Mouse (Mus musculus): ENCODE measurements around the gene Rgs19. TPM values are rescaled to one million over a fixed set of nuclear protein-coding genes. Genes with fewer than 3 reads are reported as not detected.
A peak's percentile ranks its signal among the peaks of the same experiment; 100 is the strongest.

Rgs19 gene
- total and polyA plus RNA-seq, 2 experiments from 2014 or later: 63.6 to 65.2 TPM

DNA sequence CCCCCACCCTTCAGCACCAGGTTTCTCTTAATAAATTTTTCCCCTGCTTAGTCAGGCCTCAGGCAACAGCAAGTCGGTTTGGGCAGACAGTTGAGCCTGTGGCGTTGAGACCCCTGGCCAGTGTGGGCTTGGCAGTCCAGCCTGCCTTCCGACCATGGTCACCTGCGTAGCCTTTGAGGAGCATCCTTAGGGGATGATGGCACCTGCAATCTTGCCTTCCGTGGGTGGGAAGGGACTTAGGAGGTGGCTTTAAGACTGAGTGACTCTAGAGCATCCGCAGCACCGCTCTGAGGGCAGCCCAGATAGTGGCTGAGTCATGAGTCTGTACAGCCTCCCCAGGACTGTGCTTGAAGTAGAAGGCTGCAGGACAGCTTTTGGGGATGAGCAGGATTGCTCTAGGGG is 13.1 kb downstream of the Rgs19 start:
- Histone ChIP-seq H3K4me2 (ENCODE audit: low read depth, low read length, poor library complexity, severe bottlenecking) (peak overlapping the region; percentile 95), H3K27me3 (ENCODE audit: insufficient read depth, low read length) (no peaks in the 10 kb centered on the region), H3K4me1 (ENCODE audit: insufficient read depth, low read length) (peaks cover 9% of the 10 kb centered on the region; the same call in 1 of the 2 replicates), H3K36me3 (ENCODE audit: insufficient read depth, low read length) (0 out of 2 replicates have a peak, but pooled peaks cover 3% of the 10 kb centered on the region), H3K27ac (ENCODE audit: low read depth, low read length) (peak overlapping the region; percentile 85), H3K9me3 (ENCODE audit: low read length) (no peaks in the 10 kb centered on the region), H3K4me3 (ENCODE audit: low read depth, low read length) (peak overlapping the region; percentile 65), H3K9ac (replicated peaks; ENCODE audit: low read length, poor library complexity, severe bottlenecking) (peak overlapping the region; percentile 84)
- no peak for TF ChIP-seq CTCF (IDR thresholded peaks at IDR 0.05)
- 11% methylated on average over 7 of the region's 7 CpGs for WGBS
- DNase-seq (ENCODE audit: low spot score): no peak
- peak; percentile 18 for ATAC-seq (ENCODE audit: low FRiP score)

DNA sequence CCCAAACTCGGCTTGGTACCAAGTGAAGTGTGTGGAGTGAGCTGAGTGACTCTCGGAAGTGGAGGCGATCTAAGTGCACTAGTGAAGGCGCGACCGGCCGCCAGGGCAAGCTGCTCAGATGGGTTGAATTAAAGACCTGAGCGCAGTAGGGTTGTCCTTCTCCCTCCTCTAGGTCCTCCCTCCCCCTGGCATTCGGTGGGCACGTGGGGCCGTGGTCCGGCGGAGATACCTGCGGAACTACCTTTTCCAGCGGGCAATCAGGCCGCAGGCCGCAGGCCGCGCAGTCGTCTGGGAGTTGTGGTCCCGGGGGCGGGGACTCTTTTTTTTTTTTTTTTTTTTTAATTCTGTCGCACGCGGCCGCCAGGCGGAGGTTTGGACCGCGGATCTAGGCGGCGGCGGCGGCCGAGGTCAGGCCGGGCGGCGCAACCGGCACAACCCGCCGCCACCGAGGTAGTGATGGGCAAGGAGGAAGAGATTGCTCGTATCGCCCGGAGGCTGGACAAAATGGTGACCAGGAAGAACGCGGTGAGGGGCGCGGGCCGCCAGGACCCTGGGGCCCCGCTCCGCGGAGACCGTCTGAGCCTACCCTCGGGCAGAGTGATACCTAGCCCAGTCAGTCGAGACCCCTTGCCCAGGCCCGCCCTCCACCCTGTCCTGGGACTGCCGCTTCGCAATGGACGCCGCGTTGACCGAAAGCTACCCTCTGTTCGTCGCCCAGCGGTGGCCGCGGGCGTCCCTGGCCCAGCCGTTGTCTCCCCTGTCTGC is 13.6 kb downstream of the Rgs19 start, which contains the start of gene Tcea2:
Gene Tcea2 (plus strand): TSS at position 360 of the 765 bp plus-strand sequence.
- ATAC-seq (ENCODE audit: low FRiP score) (peak; percentile 69), DNase-seq (ENCODE audit: low spot score) (peak; percentile 80)
- H3K27me3 ChIP-seq (ENCODE audit: insufficient read depth, low read length): no peaks in the 10 kb centered on the region
- H3K4me2 ChIP-seq (ENCODE audit: low read depth, low read length, poor library complexity, severe bottlenecking): peak within 1 kb of the TSS; percentile 95
- no peaks in the 10 kb centered on the region for H3K9me3 ChIP-seq (ENCODE audit: low read length)
- H3K4me1 ChIP-seq (ENCODE audit: insufficient read depth, low read length): peaks cover 13% of the 10 kb centered on the region; the same call in 1 of the 2 replicates
- H3K4me3 ChIP-seq (ENCODE audit: low read depth, low read length): peak within 1 kb of the TSS; percentile 65
- peak within 1 kb of the TSS; percentile 85 for H3K27ac ChIP-seq (ENCODE audit: low read depth, low read length)
- WGBS: 0% methylated on average over 60 of the region's 69 CpGs
- peak within 1 kb of the TSS; percentile 84 for H3K9ac ChIP-seq (replicated peaks; ENCODE audit: low read length, poor library complexity, severe bottlenecking)
- H3K36me3 ChIP-seq (ENCODE audit: insufficient read depth, low read length): 0 out of 2 replicates have a peak, but pooled peaks cover 3% of the 10 kb centered on the region
- TF ChIP-seq CTCF (IDR thresholded peaks at IDR 0.05): peak; percentile 46

DNA sequence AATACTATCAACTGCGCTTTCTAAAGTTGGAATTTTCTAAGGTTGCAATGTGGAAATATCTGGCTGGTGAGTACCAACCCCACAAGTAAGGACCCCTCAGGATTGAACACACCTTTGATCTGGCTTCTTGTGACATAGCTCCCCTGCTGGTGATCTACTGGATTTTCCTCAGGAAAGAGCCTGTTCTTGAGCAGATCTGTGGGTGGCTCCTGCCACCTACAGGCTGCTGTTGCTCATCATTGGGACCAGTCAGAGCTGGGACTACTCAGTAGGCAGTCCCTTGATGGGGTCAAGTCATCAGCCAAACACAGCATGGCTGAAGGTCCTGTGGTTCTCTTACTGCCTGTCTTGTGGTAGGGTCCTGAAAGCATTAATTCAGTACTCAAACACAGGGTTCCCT is 15.0 kb downstream of the Rgs19 start:
- no peak overlapping the region for H3K27ac ChIP-seq (ENCODE audit: low read depth, low read length)
- H3K9me3 ChIP-seq (ENCODE audit: low read length): no peaks in the 10 kb centered on the region
- peaks cover 4% of the 10 kb centered on the region; the same call in 1 of the 2 replicates for H3K27me3 ChIP-seq (ENCODE audit: insufficient read depth, low read length)
- H3K4me3 ChIP-seq (ENCODE audit: low read depth, low read length): no peak overlapping the region
- H3K36me3 ChIP-seq (ENCODE audit: insufficient read depth, low read length): no peaks in the 10 kb centered on the region
- ATAC-seq (ENCODE audit: low FRiP score) (peak; percentile 61; the same call in 1 of the 2 replicates), DNase-seq (ENCODE audit: low spot score) (peak; percentile 91)
- no peak overlapping the region for H3K4me2 ChIP-seq (ENCODE audit: low read depth, low read length, poor library complexity, severe bottlenecking)
- no peak overlapping the region for H3K9ac ChIP-seq (replicated peaks; ENCODE audit: low read length, poor library complexity, severe bottlenecking)
- peaks cover 13% of the 10 kb centered on the region; the same call in 1 of the 2 replicates for H3K4me1 ChIP-seq (ENCODE audit: insufficient read depth, low read length)
- TF ChIP-seq CTCF (IDR thresholded peaks at IDR 0.05): peak; percentile 98
- WGBS: 42% methylated on average over 1 of the region's 1 CpGs

DNA sequence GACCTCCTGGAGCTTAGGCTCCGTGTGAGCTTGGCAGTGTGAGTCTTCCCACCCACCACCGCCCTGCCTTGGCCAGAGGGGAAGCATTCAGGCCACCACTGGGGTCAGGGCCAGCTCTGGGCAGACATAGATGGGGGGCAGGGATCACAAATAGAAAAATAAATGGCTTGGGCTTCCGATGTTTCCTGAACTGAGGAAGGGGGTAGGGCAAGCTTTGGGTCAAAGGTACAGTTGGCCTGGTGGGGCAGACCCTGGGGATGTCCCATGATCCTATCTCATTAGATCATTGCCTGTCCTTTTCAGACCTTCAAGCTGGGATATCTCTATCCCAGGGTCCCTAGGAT is 16.1 kb downstream of the Rgs19 start:
- DNase-seq (ENCODE audit: low spot score) (no peak), ATAC-seq (ENCODE audit: low FRiP score) (no peak)
- no peak overlapping the region for H3K4me3 ChIP-seq (ENCODE audit: low read depth, low read length)
- peaks cover 13% of the 10 kb centered on the region; the same call in 1 of the 2 replicates for H3K4me1 ChIP-seq (ENCODE audit: insufficient read depth, low read length)
- H3K27ac ChIP-seq (ENCODE audit: low read depth, low read length): no peak overlapping the region
- H3K27me3 ChIP-seq (ENCODE audit: insufficient read depth, low read length): peaks cover 4% of the 10 kb centered on the region; the same call in 1 of the 2 replicates
- H3K9me3 ChIP-seq (ENCODE audit: low read length): no peaks in the 10 kb centered on the region
- no peak for TF ChIP-seq CTCF (IDR thresholded peaks at IDR 0.05)
- no peaks in the 10 kb centered on the region for H3K36me3 ChIP-seq (ENCODE audit: insufficient read depth, low read length)
- WGBS: 51% methylated on average over 3 of the region's 3 CpGs
- H3K4me2 ChIP-seq (ENCODE audit: low read depth, low read length, poor library complexity, severe bottlenecking): no peak overlapping the region
- H3K9ac ChIP-seq (replicated peaks; ENCODE audit: low read length, poor library complexity, severe bottlenecking): no peak overlapping the region

DNA sequence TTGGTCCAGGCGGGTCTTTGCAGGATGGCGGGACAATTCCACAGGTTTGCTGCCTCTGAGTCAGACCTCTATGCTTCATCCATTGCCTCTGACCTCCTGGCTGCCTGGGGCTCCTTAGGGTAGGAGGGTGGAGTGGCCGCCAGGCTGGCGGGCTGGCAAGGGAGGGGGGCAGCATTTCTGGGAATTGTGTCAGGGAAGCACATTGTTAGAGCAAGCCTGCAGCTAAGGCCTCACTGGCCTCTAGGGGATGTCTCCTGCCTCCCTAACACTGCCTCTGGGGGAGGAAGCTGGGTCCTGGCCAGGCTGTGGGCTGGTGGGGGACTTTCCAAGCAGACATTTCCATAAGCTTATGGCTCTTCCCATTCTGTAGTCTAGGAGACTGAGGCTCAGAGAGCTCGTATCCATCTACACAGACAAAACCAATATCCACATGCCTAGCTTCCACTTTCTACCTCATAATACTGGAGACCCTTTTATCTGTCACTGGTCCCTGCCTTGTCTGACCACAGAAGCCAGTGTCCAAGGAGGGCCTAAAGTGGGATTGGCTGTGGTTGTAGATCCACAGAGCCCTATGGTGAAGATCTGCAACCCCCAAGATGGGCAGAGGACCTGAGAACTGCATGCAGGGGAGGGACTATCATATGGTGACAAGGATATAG is 16.6 kb downstream of the Rgs19 start:
- ATAC-seq (ENCODE audit: low FRiP score) (no peak), DNase-seq (ENCODE audit: low spot score) (no peak)
- Histone ChIP-seq H3K9ac (replicated peaks; ENCODE audit: low read length, poor library complexity, severe bottlenecking) (no peak overlapping the region), H3K4me1 (ENCODE audit: insufficient read depth, low read length) (peaks cover 11% of the 10 kb centered on the region; the same call in 1 of the 2 replicates), H3K9me3 (ENCODE audit: low read length) (no peaks in the 10 kb centered on the region), H3K27ac (ENCODE audit: low read depth, low read length) (no peak overlapping the region), H3K4me3 (ENCODE audit: low read depth, low read length) (no peak overlapping the region), H3K4me2 (ENCODE audit: low read depth, low read length, poor library complexity, severe bottlenecking) (no peak overlapping the region), H3K36me3 (ENCODE audit: insufficient read depth, low read length) (no peaks in the 10 kb centered on the region), H3K27me3 (ENCODE audit: insufficient read depth, low read length) (peaks cover 8% of the 10 kb centered on the region)
- TF ChIP-seq CTCF (IDR thresholded peaks at IDR 0.05): peak; percentile 12; the same call in 1 of the 2 replicates
- WGBS: 60% methylated on average over 5 of the region's 5 CpGs

DNA sequence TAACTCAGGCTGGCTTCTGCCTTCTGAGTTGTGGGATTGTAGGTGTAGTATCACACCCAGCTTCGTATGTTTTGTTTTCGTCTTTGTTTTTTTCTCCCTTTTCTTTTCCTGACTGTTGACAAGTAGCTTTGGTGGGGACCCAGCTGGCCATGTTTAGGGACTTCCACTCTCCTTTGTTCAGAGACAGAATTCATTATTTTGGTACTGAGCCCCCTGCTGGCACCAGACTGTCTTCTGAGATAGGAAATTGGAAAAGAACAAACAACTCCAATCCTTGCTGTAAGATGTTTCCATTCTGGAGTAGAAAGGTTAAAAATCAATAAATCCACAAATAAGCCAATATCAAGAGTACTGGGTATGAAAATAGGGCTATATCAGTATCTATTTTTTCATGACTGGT is 17.4 kb downstream of the Rgs19 start:
- no peak overlapping the region for H3K4me2 ChIP-seq (ENCODE audit: low read depth, low read length, poor library complexity, severe bottlenecking)
- ATAC-seq (ENCODE audit: low FRiP score): no peak
- H3K36me3 ChIP-seq (ENCODE audit: insufficient read depth, low read length): no peaks in the 10 kb centered on the region
- H3K27me3 ChIP-seq (ENCODE audit: insufficient read depth, low read length): peaks cover 16% of the 10 kb centered on the region
- H3K4me1 ChIP-seq (ENCODE audit: insufficient read depth, low read length): peaks cover 14% of the 10 kb centered on the region
- H3K9ac ChIP-seq (replicated peaks; ENCODE audit: low read length, poor library complexity, severe bottlenecking): no peak overlapping the region
- no peak overlapping the region for H3K27ac ChIP-seq (ENCODE audit: low read depth, low read length)
- WGBS: 44% methylated on average over 2 of the region's 2 CpGs
- no peak overlapping the region for H3K4me3 ChIP-seq (ENCODE audit: low read depth, low read length)
- DNase-seq (ENCODE audit: low spot score): peak; percentile 52
- peak; percentile 59 for TF ChIP-seq CTCF (IDR thresholded peaks at IDR 0.05)
- no peaks in the 10 kb centered on the region for H3K9me3 ChIP-seq (ENCODE audit: low read length)
